Mouse (Mus musculus) small intestine, adult 2 months (tissue): Measurements from ENCODE around the gene Riiad1. TPM values are rescaled to one million over a fixed set of nuclear protein-coding genes. Genes with fewer than 3 reads are reported as not detected.

Source experiments
- H3K27ac ChIP-seq: fragments of 200-500 bp; 2 replicates; pipeline ENCODE4 v1.5.1; 2012; ENCODE audit warnings: low read depth, low read length, control low read depth, inconsistent platforms; ENCODE audit not compliant: insufficient read depth
- H3K27me3 ChIP-seq: fragments of 200-500 bp; 2 replicates; pipeline ENCODE4 v1.6.1; 2012; ENCODE audit warnings: mild to moderate bottlenecking, moderate library complexity, low read length, inconsistent platforms; ENCODE audit not compliant: control insufficient read depth, insufficient read depth
- H3K36me3 ChIP-seq: fragments of 200-500 bp; 2 replicates; pipeline ENCODE4 v1.6.1; 2012; ENCODE audit warnings: mild to moderate bottlenecking, low read length, control low read depth, inconsistent platforms; ENCODE audit not compliant: control insufficient read depth, insufficient read depth
- H3K4me1 ChIP-seq: fragments of 200-500 bp; 2 replicates; pipeline ENCODE4 v1.6.1; 2012; ENCODE audit warnings: low read length, inconsistent platforms, mixed read lengths; ENCODE audit not compliant: control insufficient read depth, insufficient read depth, insufficient read length
- H3K4me3 ChIP-seq: fragments of 200-500 bp; 2 replicates; pipeline ENCODE4 v1.5.1; 2012; ENCODE audit warnings: low read depth, mild to moderate bottlenecking, control low read depth, inconsistent platforms, low read length, moderate library complexity
- CTCF ChIP-seq: fragments of 200-500 bp; IDR thresholded peaks from 2 replicates; pipeline ENCODE4 v1.5.1; 2012; ENCODE audit warnings: low read depth, mild to moderate bottlenecking, control low read depth, inconsistent platforms, low read length, moderate library complexity, mixed read lengths; ENCODE audit not compliant: insufficient replicate concordance, insufficient read length; ENCODE audit errors: extremely low read depth
- POLR2A ChIP-seq: fragments of 200-500 bp; IDR thresholded peaks from 2 replicates; pipeline ENCODE4 v1.6.1; 2012; ENCODE audit warnings: low read depth, mild to moderate bottlenecking, control low read depth, inconsistent platforms, low read length, moderate library complexity
- WGBS: fragments of 180-500 bp; shearing (Covaris S2); methylation state at CpG from one replicate; pipeline ENCODE4 v1.1.7; 2018; 5-methylcytosine and 5-hydroxymethylcytosine counted together
- polyA plus RNA-seq: library from polyadenylated mRNA; depleted of rRNA; stranded (reverse); fragments of >200 nt; gene quantifications from 2 replicates; pipeline ENCODE4 v1.2.3, GENCODE M21; 2012

Riiad1 gene
- polyA plus RNA-seq, 1 experiment: 0.23 TPM

GRCm38 (mm10) chr3:94483790-94484439 is 3.8 kb upstream of the Riiad1 start:
- WGBS: 48% methylated on average over 20 of the region's 20 CpGs
- no peak for TF ChIP-seq POLR2A
- no peak for TF ChIP-seq CTCF
- Histone ChIP-seq H3K4me1 (peaks cover 3% of the 10 kb centered on the region; the same call in 1 of the 2 replicates), H3K27me3 (peaks cover 3% of the 10 kb centered on the region; the same call in 1 of the 2 replicates), H3K4me3 (no peak overlapping the region), H3K36me3 (no peaks in the 10 kb centered on the region), H3K27ac (no peak overlapping the region)

- Histone ChIP-seq H3K4me1 (peaks cover 3% of the 10 kb centered on the region; the same call in 1 of the 2 replicates), H3K27ac (no peak overlapping the region), H3K27me3 (peaks cover 3% of the 10 kb centered on the region; the same call in 1 of the 2 replicates), H3K4me3 (no peak overlapping the region), H3K36me3 (no peaks in the 10 kb centered on the region)
- TF ChIP-seq POLR2A (no peak), CTCF (no peak)
- 79% methylated on average over 17 of the region's 17 CpGs for whole genome bisulfite sequencing
These were observed 2.7 kb upstream of the Riiad1 start for GRCm38 (mm10) chr3:94482764-94483385.

GRCm38 (mm10) chr3:94481429-94481828 is 1.3 kb upstream of the Riiad1 start:
- WGBS: 72% methylated on average over 4 of the region's 4 CpGs
- Histone ChIP-seq H3K27ac (no peak overlapping the region), H3K4me1 (peaks cover 10% of the 10 kb centered on the region; the same call in 1 of the 2 replicates), H3K27me3 (peaks cover 3% of the 10 kb centered on the region; the same call in 1 of the 2 replicates), H3K4me3 (no peak overlapping the region), H3K36me3 (no peaks in the 10 kb centered on the region)
- TF ChIP-seq CTCF: no peak
- TF ChIP-seq POLR2A: no peak

- H3K27ac ChIP-seq: no peak overlapping the region
- no peak for TF ChIP-seq CTCF
- no peak for TF ChIP-seq POLR2A
- 12% methylated on average over 11 of the region's 11 CpGs for WGBS
- no peaks in the 10 kb centered on the region for H3K36me3 ChIP-seq
- peaks cover 17% of the 10 kb centered on the region; the same call in 1 of the 2 replicates for H3K4me1 ChIP-seq
- peaks cover 3% of the 10 kb centered on the region; the same call in 1 of the 2 replicates for H3K27me3 ChIP-seq
- H3K4me3 ChIP-seq: no peak overlapping the region
These were observed 577 bp downstream of the Riiad1 start for GRCm38 (mm10) chr3:94479564-94479963.

- 27% methylated on average over 9 of the region's 9 CpGs for WGBS
- Histone ChIP-seq H3K4me1 (peaks cover 17% of the 10 kb centered on the region; the same call in 1 of the 2 replicates), H3K27me3 (peaks cover 3% of the 10 kb centered on the region; the same call in 1 of the 2 replicates), H3K27ac (no peak overlapping the region), H3K36me3 (no peaks in the 10 kb centered on the region), H3K4me3 (no peak overlapping the region)
- TF ChIP-seq CTCF: no peak
- no peak for TF ChIP-seq POLR2A
These were observed 1.5 kb downstream of the Riiad1 start for GRCm38 (mm10) chr3:94478591-94479169.

GRCm38 (mm10) chr3:94477981-94478422 is 2.1 kb downstream of the Riiad1 start, which contains the start of gene Celf3:
TSS of gene Celf3 (plus strand) at chr3:94478295.
- H3K4me3 ChIP-seq: no peak within 1 kb of the TSS
- H3K4me1 ChIP-seq: peaks cover 22% of the 10 kb centered on the region
- no peak for TF ChIP-seq POLR2A
- no peak for TF ChIP-seq CTCF
- peaks cover 3% of the 10 kb centered on the region; the same call in 1 of the 2 replicates for H3K27me3 ChIP-seq
- 2% methylated on average over 14 of the region's 14 CpGs for WGBS
- H3K36me3 ChIP-seq: no peaks in the 10 kb centered on the region
- H3K27ac ChIP-seq: no peak within 1 kb of the TSS

GRCm38 (mm10) chr3:94477444-94477843 is 2.7 kb downstream of the Riiad1 start:
- Histone ChIP-seq H3K36me3 (no peaks in the 10 kb centered on the region), H3K4me1 (peaks cover 25% of the 10 kb centered on the region), H3K4me3 (no peak overlapping the region), H3K27me3 (peaks cover 3% of the 10 kb centered on the region; the same call in 1 of the 2 replicates), H3K27ac (no peak overlapping the region)
- WGBS: 66% methylated on average over 4 of the region's 4 CpGs
- TF ChIP-seq CTCF (no peak), POLR2A (no peak)
